Mouse (Mus musculus) megakaryocyte, embryonic 14.5 days (primary cell): ENCODE results near the gene Cryba1.

Source experiments
- FLI1 ChIP-seq: IDR thresholded peaks from 2 replicates; pipeline ENCODE4 v1.6.1; 2012; ENCODE audit warnings: low read length, inconsistent platforms, mixed read lengths
- GATA1 ChIP-seq: IDR thresholded peaks from 3 replicates; pipeline ENCODE4 v1.6.1; 2012; ENCODE audit warnings: mixed read lengths, low read length, inconsistent platforms, borderline replicate concordance

- TF ChIP-seq GATA1 (no peak), FLI1 (no peak)
Observed at GRCm38 (mm10) chr11:77684896-77685295, 40.2 kb downstream of the Cryba1 start.
